Mouse (Mus musculus): ENCODE measurements around the gene Cbfb. TPM values are rescaled to one million over a fixed set of nuclear protein-coding genes. Genes with fewer than 3 reads are reported as not detected.
A peak's percentile ranks its signal among the peaks of the same experiment; 100 is the strongest.

Cbfb gene
- polyA plus RNA-seq, 2 experiments: 75.2 to 101 TPM

GRCm38 (mm10) chr8:105206766-105207275 lies 36.3 kb downstream of the Cbfb start:
- H3K9ac ChIP-seq (ENCODE audit: low read depth, low read length, severe bottlenecking): no peak overlapping the region
- peaks cover 20% of the 10 kb centered on the region for H3K36me3 ChIP-seq (ENCODE audit: control insufficient read depth, insufficient read depth, low read length)
- 64% methylated on average over 7 of the region's 7 CpGs for WGBS
- no peak for ATAC-seq (ENCODE audit: low FRiP score, low read depth)
- no peak for TF ChIP-seq POLR2A (IDR thresholded peaks at IDR 0.05; ENCODE audit: borderline replicate concordance, extremely low read depth, insufficient read depth, insufficient read length)
- H3K4me1 ChIP-seq (ENCODE audit: control insufficient read depth, insufficient read depth, low read length): no peaks in the 10 kb centered on the region
- no peak overlapping the region for H3K4me2 ChIP-seq (replicated peaks; ENCODE audit: low read depth, low read length, severe bottlenecking)
- H3K9me3 ChIP-seq (ENCODE audit: control insufficient read depth, low read length): no peaks in the 10 kb centered on the region
- no peaks in the 10 kb centered on the region for H3K27me3 ChIP-seq (ENCODE audit: control insufficient read depth, insufficient read depth, low read length)
- H3K4me3 ChIP-seq (replicated peaks; ENCODE audit: low read length): no peak overlapping the region
- peak; percentile 21 for DNase-seq (ENCODE audit: low spot score)
- H3K27ac ChIP-seq (replicated peaks; ENCODE audit: low read depth, low read length): no peak overlapping the region

- Histone ChIP-seq H3K4me2 (replicated peaks; ENCODE audit: low read depth, low read length, severe bottlenecking) (no peak overlapping the region), H3K9me3 (ENCODE audit: control insufficient read depth, low read length) (no peaks in the 10 kb centered on the region), H3K4me3 (replicated peaks; ENCODE audit: low read length) (no peak overlapping the region), H3K9ac (ENCODE audit: low read depth, low read length, severe bottlenecking) (no peak overlapping the region), H3K36me3 (ENCODE audit: control insufficient read depth, insufficient read depth, low read length) (peaks cover 13% of the 10 kb centered on the region), H3K27me3 (ENCODE audit: control insufficient read depth, insufficient read depth, low read length) (no peaks in the 10 kb centered on the region), H3K27ac (replicated peaks; ENCODE audit: low read depth, low read length) (no peak overlapping the region), H3K4me1 (ENCODE audit: control insufficient read depth, insufficient read depth, low read length) (no peaks in the 10 kb centered on the region)
- WGBS: 92% methylated on average over 2 of the region's 2 CpGs
- no peak for DNase-seq (ENCODE audit: low spot score)
- no peak for ATAC-seq (ENCODE audit: low FRiP score, low read depth)
- TF ChIP-seq POLR2A (IDR thresholded peaks at IDR 0.05; ENCODE audit: borderline replicate concordance, extremely low read depth, insufficient read depth, insufficient read length): no peak
Measured at GRCm38 (mm10) chr8:105207675-105208273, 37.3 kb downstream of the Cbfb start.

DNA sequence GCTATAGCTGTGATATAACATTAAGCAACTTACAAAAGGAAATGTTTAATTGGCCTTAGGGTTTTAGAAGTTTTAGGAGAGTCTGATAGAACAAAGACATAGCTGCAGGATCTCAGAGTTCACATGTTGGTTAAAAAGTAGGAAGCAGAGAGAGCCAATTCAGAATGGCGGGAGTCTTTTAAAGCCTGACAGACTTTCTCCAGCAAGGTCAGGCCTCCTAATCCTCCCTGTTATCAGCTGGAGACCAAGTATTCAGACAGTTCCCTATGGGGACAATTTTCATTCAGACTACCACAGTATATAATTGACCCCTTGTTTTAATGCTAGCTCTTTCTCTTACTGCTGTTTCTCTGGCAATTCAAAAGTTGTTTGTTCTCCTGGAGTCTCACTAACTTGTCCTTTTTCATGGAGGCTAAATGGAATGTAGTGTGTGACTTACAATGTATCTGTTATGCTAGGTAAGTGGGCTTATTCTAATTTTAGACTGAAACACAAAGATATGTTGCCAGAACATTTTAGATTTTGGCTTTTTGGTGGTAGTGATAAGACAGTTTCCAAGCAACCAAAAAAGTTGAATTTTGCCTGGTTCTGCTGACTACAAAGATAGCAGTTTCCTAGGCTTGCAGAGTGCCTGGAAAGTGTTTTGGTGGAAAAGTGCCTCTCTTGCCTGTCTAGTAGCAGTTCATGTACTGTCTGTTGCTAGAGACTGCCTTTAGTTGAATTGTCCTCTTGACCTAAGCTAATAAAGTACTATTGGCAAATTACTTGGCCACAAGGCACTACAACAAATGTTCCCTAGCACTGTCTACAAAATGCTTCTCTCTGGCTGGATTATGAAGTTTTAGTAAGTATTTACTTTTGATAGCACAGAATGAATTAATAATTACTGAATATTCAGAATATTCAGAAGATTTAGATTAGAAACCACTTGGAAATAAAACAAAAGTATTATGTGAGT lies 39.0 kb downstream of the Cbfb start:
- Histone ChIP-seq H3K9me3 (ENCODE audit: control insufficient read depth, low read length) (no peaks in the 10 kb centered on the region), H3K9ac (ENCODE audit: low read depth, low read length, severe bottlenecking) (no peak overlapping the region), H3K4me1 (ENCODE audit: control insufficient read depth, insufficient read depth, low read length) (no peaks in the 10 kb centered on the region), H3K27ac (replicated peaks; ENCODE audit: low read depth, low read length) (no peak overlapping the region), H3K4me2 (replicated peaks; ENCODE audit: low read depth, low read length, severe bottlenecking) (no peak overlapping the region), H3K4me3 (replicated peaks; ENCODE audit: low read length) (no peak overlapping the region), H3K27me3 (ENCODE audit: control insufficient read depth, insufficient read depth, low read length) (no peaks in the 10 kb centered on the region), H3K36me3 (ENCODE audit: control insufficient read depth, insufficient read depth, low read length) (peaks cover 5% of the 10 kb centered on the region)
- TF ChIP-seq POLR2A (IDR thresholded peaks at IDR 0.05; ENCODE audit: borderline replicate concordance, extremely low read depth, insufficient read depth, insufficient read length): no peak
- DNase-seq (ENCODE audit: low spot score): no peak
- WGBS: 95% methylated on average over 1 of the region's 1 CpGs
- no peak for ATAC-seq (ENCODE audit: low FRiP score, low read depth)

DNA sequence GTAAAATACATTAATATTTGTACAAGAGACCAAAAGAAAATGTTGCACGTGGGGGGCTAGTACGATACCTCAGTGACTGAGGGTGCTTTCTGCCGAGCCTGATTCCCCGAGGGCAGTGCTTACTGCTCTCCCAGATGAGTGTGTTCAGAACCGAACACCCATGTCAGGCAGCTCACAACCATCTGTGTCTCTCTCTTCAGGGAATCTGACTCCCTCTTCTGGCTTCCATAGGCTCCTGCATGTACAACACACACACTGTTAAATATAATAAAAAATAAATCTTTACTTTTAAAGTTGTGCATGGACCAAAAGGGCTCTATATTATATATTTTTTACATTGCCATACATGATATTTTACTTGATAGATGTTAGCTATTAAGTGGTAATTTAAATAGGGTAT lies 43.6 kb downstream of the Cbfb start:
- Histone ChIP-seq H3K27me3 (ENCODE audit: control insufficient read depth, insufficient read depth, low read length) (no peaks in the 10 kb centered on the region), H3K36me3 (ENCODE audit: control insufficient read depth, insufficient read depth, low read length) (0 out of 2 replicates have a peak, but pooled peaks cover 13% of the 10 kb centered on the region), H3K4me2 (replicated peaks; ENCODE audit: low read depth, low read length, severe bottlenecking) (no peak overlapping the region), H3K9ac (ENCODE audit: low read depth, low read length, severe bottlenecking) (no peak overlapping the region), H3K9me3 (ENCODE audit: control insufficient read depth, low read length) (no peaks in the 10 kb centered on the region), H3K27ac (replicated peaks; ENCODE audit: low read depth, low read length) (no peak overlapping the region), H3K4me3 (replicated peaks; ENCODE audit: low read length) (no peak overlapping the region), H3K4me1 (ENCODE audit: control insufficient read depth, insufficient read depth, low read length) (no peaks in the 10 kb centered on the region)
- DNase-seq (ENCODE audit: low spot score) (no peak), ATAC-seq (ENCODE audit: low FRiP score, low read depth) (no peak)
- no peak for TF ChIP-seq POLR2A (IDR thresholded peaks at IDR 0.05; ENCODE audit: borderline replicate concordance, extremely low read depth, insufficient read depth, insufficient read length)
- WGBS: 83% methylated on average over 5 of the region's 5 CpGs

GRCm38 (mm10) chr8:105217926-105218522 lies 47.5 kb downstream of the Cbfb start:
- no peak for TF ChIP-seq POLR2A (IDR thresholded peaks at IDR 0.05; ENCODE audit: borderline replicate concordance, extremely low read depth, insufficient read depth, insufficient read length)

More at GRCm38 (mm10) chr8:105217926-105218522, 47.5 kb downstream of the Cbfb start:
- ATAC-seq (ENCODE audit: low FRiP score, low read depth) (no peak), DNase-seq (ENCODE audit: low spot score) (peak; percentile 92)
- Histone ChIP-seq H3K27ac (replicated peaks; ENCODE audit: low read depth, low read length) (no peak overlapping the region), H3K4me2 (replicated peaks; ENCODE audit: low read depth, low read length, severe bottlenecking) (no peak overlapping the region), H3K9me3 (ENCODE audit: control insufficient read depth, low read length) (no peaks in the 10 kb centered on the region), H3K4me3 (replicated peaks; ENCODE audit: low read length) (no peak overlapping the region), H3K36me3 (ENCODE audit: control insufficient read depth, insufficient read depth, low read length) (0 out of 2 replicates have a peak, but pooled peaks cover 13% of the 10 kb centered on the region), H3K4me1 (ENCODE audit: control insufficient read depth, insufficient read depth, low read length) (no peaks in the 10 kb centered on the region), H3K9ac (ENCODE audit: low read depth, low read length, severe bottlenecking) (no peak overlapping the region), H3K27me3 (ENCODE audit: control insufficient read depth, insufficient read depth, low read length) (no peaks in the 10 kb centered on the region)
- WGBS: 81% methylated on average over 5 of the region's 5 CpGs
